Mouse (Mus musculus) brain, embryonic 14.5 days (tissue): ENCODE measurements around the gene Ptpn18.

Experiments
- CTCF ChIP-seq: fragments of 200-500 bp; IDR thresholded peaks from 2 replicates; pipeline ENCODE4 v1.5.1; 2012; ENCODE audit warnings: inconsistent platforms, mild to moderate bottlenecking, moderate library complexity, borderline replicate concordance; ENCODE audit not compliant: insufficient read depth, insufficient read length; ENCODE audit errors: extremely low read depth
- POLR2A ChIP-seq: fragments of 200-500 bp; IDR thresholded peaks from 2 replicates; pipeline ENCODE4 v1.6.1; 2012; ENCODE audit warnings: mild to moderate bottlenecking, inconsistent platforms, borderline replicate concordance; ENCODE audit not compliant: poor library complexity, insufficient read depth, insufficient read length, severe bottlenecking; ENCODE audit errors: extremely low read depth

DNA sequence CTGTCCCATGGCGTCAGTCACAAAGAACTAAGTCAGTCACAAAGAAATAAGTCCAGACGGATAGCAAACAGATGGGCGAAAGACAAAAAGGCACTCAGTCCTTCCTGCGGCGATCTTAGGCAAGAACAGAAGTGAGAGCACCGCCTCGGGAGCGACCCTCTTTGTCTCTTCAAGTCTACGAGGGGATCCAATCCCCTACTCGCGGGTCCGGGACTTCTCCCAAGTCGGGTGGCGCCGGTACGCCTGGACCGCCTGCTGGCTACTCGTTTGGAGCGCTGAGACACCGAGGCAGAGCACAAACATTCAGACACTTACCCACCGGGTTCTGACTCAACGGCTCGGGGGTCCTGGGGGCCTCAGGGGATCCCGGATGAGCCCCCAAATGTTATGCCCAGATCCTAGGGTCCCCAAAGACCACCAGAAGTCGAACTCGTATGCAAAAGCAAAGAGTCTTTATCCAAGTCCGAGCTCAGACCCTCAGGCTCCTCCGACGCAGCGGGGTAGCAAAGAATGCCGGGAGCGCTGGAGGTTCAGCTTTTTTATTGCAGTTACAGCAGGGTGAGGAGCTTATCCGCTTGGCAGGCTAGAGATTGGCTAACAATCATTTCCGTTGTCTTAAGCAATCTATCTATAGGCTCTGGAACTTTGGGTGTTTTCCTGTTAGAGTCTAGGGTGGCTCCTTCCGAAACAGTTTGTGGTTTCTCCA lies 26.6 kb upstream of the Ptpn18 start:
- TF ChIP-seq POLR2A = peak; percentile 11; the same call in 1 of the 2 replicates
- no peak for TF ChIP-seq CTCF
